Mouse (Mus musculus) forebrain, embryonic 12.5 days (tissue): ENCODE measurements around the gene Entr1. TPM values are rescaled to one million over a fixed set of nuclear protein-coding genes. Genes with fewer than 3 reads are reported as not detected.

ENCODE experiments used
- ATAC-seq: fragments of 200-750 bp; cut with Nextera tagmentation; 2 replicates; pipeline ENCODE4 v1.8.0; 2017; ENCODE audit warnings: moderate TSS enrichment; ENCODE audit not compliant: low FRiP score
- H3K27ac ChIP-seq: fragments of 300-500 bp; sonication (generic); 2 replicates; pipeline ENCODE4 v1.5.1; 2016; ENCODE audit warnings: mild to moderate bottlenecking
- H3K27me3 ChIP-seq: fragments of 300-500 bp; sonication (generic); 2 replicates; pipeline ENCODE4 v1.6.1; 2016; ENCODE audit warnings: mild to moderate bottlenecking
- H3K36me3 ChIP-seq: fragments of 300-500 bp; sonication (generic); replicated peaks from 2 replicates; pipeline ENCODE4 v1.6.1; 2016; ENCODE audit warnings: mild to moderate bottlenecking
- H3K4me1 ChIP-seq: fragments of 300-500 bp; sonication (generic); 2 replicates; pipeline ENCODE4 v1.6.1; 2016
- H3K4me2 ChIP-seq: fragments of 300-500 bp; sonication (generic); 2 replicates; pipeline ENCODE4 v1.6.1; 2016; ENCODE audit warnings: mild to moderate bottlenecking, moderate library complexity
- H3K4me3 ChIP-seq: fragments of 300-500 bp; sonication (generic); replicated peaks from 2 replicates; pipeline ENCODE4 v1.5.1; 2016; ENCODE audit warnings: mild to moderate bottlenecking
- H3K9ac ChIP-seq: fragments of 300-500 bp; sonication (generic); 2 replicates; pipeline ENCODE4 v1.6.1; 2016; ENCODE audit warnings: mild to moderate bottlenecking
- H3K9me3 ChIP-seq: fragments of 300-500 bp; sonication (generic); 2 replicates; pipeline ENCODE4 v1.6.1; 2016
- WGBS: fragments of 180-500 bp; shearing (Covaris S2); methylation state at CpG from one replicate; pipeline ENCODE4 v1.1.7; 2016; 5-methylcytosine and 5-hydroxymethylcytosine counted together
- polyA plus RNA-seq: library from polyadenylated mRNA; unstranded; fragments of >200 nt; fragmentation: Nextera tagmentation; extraction: Ambion mirVana; gene quantifications from 2 replicates; pipeline ENCODE4 v1.2.1, GENCODE M21; 2016

Gene Entr1
- 167 and 173 TPM in 2 replicates for polyA plus RNA-seq

DNA sequence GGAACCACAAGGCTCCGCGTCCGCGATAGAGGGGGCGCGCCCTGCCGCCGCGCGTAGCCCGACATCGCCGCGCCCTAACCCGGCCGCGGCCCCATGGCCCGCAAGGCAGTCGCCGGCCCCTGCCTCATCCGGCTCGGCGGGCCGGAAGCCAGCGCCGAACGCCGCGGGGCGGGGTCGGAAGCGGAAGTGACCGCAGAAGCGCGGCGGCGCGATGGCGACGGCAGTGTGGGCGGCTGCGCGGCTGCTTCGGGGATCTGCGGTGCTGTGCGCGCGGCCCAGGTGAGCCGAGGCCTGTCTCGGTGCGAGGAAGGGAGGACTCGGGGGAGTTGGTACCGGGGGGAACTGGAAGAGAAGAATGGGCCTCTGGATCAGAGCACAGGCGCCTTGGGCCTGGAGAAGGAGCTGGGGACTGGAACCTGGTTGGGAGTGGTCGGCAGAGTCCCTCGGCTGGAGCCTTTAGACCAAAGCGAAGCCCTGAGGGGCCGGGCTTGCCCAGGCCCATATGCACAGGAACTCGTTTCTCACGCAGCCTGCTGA lies at the start of gene Entr1, which contains the start of gene Pmpca:
Gene Entr1, minus strand, starts transcription at position 163 of the 537 bp plus-strand sequence.
Gene Pmpca, plus strand, starts transcription at position 186 of the 537 bp plus-strand sequence.
- Histone ChIP-seq H3K4me1 (peaks cover 26% of the 10 kb centered on the region), H3K4me3 (peak within 1 kb of the TSS; percentile 98), H3K9me3 (no peaks in the 10 kb centered on the region), H3K9ac (peak within 1 kb of the TSS; percentile 94), H3K36me3 (peaks cover 77% of the 10 kb centered on the region), H3K4me2 (peak within 1 kb of the TSS; percentile 87), H3K27ac (peak within 1 kb of the TSS; percentile 73), H3K27me3 (no peaks in the 10 kb centered on the region)
- under 1% methylated on average over 43 of the region's 60 CpGs for WGBS
- ATAC-seq, result peak; percentile 91

DNA sequence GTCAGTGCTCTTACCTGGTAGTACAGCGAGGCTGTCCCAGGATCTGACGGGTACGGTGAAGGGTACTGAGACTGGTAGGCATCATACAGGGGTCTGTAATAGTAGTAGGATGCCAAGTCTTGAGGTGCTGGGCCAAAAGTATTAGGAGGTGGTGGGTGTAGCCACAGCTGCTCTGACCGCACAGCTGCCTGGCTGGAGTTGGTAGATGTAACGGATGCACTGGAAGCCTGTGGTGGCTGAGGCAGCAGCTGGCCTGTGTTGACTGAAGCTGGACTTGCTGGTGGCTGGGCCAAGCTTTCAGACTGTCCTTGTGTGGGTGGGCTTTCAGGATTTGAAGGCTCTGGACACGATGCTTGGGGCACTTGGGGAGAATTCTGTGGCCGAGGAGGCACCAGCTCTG lies 49.3 kb upstream of the Entr1 start:
- WGBS, result 94% methylated on average over 7 of the region's 7 CpGs
- H3K36me3 ChIP-seq, result peaks cover 77% of the 10 kb centered on the region
- no peaks in the 10 kb centered on the region for H3K27me3 ChIP-seq
- no peak overlapping the region for H3K27ac ChIP-seq
- no peak overlapping the region for H3K9ac ChIP-seq
- no peak overlapping the region for H3K4me2 ChIP-seq
- no peaks in the 10 kb centered on the region for H3K9me3 ChIP-seq
- ATAC-seq, result no peak
- H3K4me3 ChIP-seq, result no peak overlapping the region
- H3K4me1 ChIP-seq, result peaks cover 15% of the 10 kb centered on the region

DNA sequence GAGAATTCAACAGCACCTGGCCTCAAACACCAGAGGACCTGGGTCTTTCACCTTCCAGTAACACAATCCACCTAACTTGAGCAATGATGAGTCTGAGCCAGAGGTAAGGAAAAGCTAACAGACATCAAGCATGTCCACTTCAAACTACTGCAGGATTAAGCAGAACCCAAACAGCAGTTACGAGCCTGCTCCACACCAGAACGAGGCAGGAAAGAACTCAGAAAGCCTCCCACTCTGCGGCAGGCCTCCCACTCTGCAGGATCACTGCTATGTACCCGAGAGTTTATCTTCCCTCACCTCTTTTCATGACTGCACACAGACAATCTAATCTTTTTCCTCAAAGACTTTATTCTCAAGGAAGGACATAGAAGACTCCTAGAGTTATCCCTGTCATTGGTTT lies 48.1 kb upstream of the Entr1 start:
- no peak overlapping the region for H3K4me3 ChIP-seq
- no peak overlapping the region for H3K4me2 ChIP-seq
- H3K9ac ChIP-seq, result no peak overlapping the region; the same call in 1 of the 2 replicates
- peaks cover 88% of the 10 kb centered on the region for H3K36me3 ChIP-seq
- no peak for ATAC-seq
- no peaks in the 10 kb centered on the region for H3K9me3 ChIP-seq
- H3K27me3 ChIP-seq, result no peaks in the 10 kb centered on the region
- no peak overlapping the region for H3K27ac ChIP-seq
- 73% methylated on average over 4 of the region's 4 CpGs for WGBS
- peaks cover 8% of the 10 kb centered on the region for H3K4me1 ChIP-seq

DNA sequence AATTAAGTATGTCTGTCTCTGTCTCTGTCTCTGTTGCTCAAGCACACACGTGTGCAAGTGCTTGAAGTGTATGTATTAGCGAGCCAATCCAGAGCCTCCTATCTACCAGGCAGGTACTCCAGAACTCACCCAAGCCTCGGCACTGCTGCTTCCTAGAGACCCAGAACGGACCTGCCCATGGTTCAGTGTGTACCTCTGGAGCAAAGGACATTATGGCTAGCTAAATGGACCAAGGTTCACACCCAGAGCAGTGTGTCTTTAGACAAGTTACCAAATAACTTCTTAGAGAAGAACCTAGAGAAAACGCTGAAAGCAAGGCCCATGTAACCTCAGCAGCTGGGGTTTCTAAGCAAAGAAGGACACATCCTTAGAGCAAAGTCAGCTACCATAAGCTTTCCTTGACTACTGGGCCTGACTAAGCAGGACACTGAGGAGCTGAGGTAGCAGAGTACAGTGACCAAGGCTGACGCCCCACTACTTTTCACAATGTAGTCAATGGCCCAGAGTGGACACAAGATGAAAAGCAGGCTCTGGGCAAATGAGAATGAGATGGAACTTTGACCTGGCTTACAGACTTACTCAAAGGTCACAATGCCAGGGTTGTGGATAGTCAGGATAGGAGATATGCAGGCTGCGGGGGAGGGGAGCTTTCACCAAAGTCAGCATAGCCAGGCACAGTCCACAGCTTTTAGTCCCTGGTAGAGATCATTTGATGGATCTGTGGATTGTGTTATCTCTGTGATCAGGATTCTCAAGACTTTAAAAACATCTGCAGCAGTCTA lies 45.9 kb upstream of the Entr1 start:
- peaks cover 85% of the 10 kb centered on the region for H3K36me3 ChIP-seq
- no peaks in the 10 kb centered on the region for H3K27me3 ChIP-seq
- no peaks in the 10 kb centered on the region for H3K9me3 ChIP-seq
- no peak overlapping the region for H3K4me2 ChIP-seq
- H3K4me1 ChIP-seq, result peaks cover 8% of the 10 kb centered on the region
- H3K9ac ChIP-seq, result no peak overlapping the region
- no peak overlapping the region for H3K27ac ChIP-seq
- WGBS, result 90% methylated on average over 7 of the region's 7 CpGs
- no peak overlapping the region for H3K4me3 ChIP-seq
- no peak for ATAC-seq

DNA sequence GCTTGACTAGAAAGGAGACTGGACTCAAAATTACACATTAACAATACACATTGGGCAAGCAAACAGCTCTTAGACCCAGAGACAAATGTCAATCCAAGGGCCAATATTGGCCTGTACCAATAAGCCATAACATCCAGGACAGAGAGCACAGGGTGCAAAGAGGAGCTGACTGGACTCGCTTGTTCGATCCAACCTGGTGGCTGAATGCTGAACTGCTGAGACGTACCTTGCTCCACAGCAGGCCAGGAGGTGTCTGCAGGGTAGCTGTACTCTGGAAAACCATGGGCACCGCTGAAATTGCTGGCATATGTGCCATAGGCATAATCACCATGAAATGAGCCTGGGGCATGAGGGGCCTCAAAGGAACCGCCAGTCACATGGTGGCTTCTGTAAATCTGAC lies 40.7 kb upstream of the Entr1 start:
- WGBS, result 94% methylated on average over 5 of the region's 5 CpGs
- Histone ChIP-seq H3K4me1 (no peaks in the 10 kb centered on the region; the same call in 1 of the 2 replicates), H3K9me3 (no peaks in the 10 kb centered on the region), H3K4me2 (no peak overlapping the region), H3K9ac (no peak overlapping the region), H3K27me3 (no peaks in the 10 kb centered on the region), H3K36me3 (peaks cover 92% of the 10 kb centered on the region), H3K27ac (no peak overlapping the region), H3K4me3 (no peak overlapping the region)
- ATAC-seq, result no peak

GRCm38 (mm10) chr2:26424541-26424940 lies 35.4 kb upstream of the Entr1 start:
- Histone ChIP-seq H3K27me3 (no peaks in the 10 kb centered on the region), H3K36me3 (peaks cover 98% of the 10 kb centered on the region)
- 92% methylated on average over 2 of the region's 2 CpGs for WGBS

GRCm38 (mm10) chr2:26423086-26423485 lies 34.0 kb upstream of the Entr1 start:
- no peaks in the 10 kb centered on the region for H3K27me3 ChIP-seq
- WGBS, result 88% methylated on average over 1 of the region's 1 CpGs
- no peak overlapping the region for H3K4me3 ChIP-seq
- H3K36me3 ChIP-seq, result peaks cover 97% of the 10 kb centered on the region
- H3K4me2 ChIP-seq, result no peak overlapping the region
- H3K9ac ChIP-seq, result no peak overlapping the region
- ATAC-seq, result no peak
- no peak overlapping the region for H3K27ac ChIP-seq
- no peaks in the 10 kb centered on the region for H3K9me3 ChIP-seq
- no peaks in the 10 kb centered on the region for H3K4me1 ChIP-seq

More at GRCm38 (mm10) chr2:26424541-26424940, 35.4 kb upstream of the Entr1 start:
- no peaks in the 10 kb centered on the region for H3K4me1 ChIP-seq
- no peak for ATAC-seq
- H3K4me2 ChIP-seq, result no peak overlapping the region
- H3K9me3 ChIP-seq, result no peaks in the 10 kb centered on the region
- H3K27ac ChIP-seq, result no peak overlapping the region
- H3K4me3 ChIP-seq, result no peak overlapping the region
- no peak overlapping the region for H3K9ac ChIP-seq

DNA sequence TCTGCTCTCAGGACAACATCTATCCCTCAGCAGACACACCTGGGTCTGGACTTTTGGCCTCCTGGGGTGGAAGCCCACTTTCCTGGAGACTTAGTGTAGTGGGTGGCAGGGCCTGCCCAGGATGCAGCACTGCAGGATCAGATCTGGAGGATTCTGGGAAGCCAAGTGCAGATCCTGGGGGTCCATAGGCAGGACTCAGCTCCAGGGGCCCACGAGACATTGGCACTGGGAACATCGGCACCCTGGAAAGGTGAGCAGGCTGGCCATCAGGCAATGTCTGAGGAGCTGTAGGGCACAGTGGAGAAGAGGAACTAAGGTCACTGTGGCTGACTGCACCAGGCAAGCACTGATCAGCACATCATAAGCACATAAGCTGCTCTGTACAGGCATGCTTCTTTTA lies 32.9 kb upstream of the Entr1 start:
- Histone ChIP-seq H3K4me2 (no peak overlapping the region), H3K27me3 (no peaks in the 10 kb centered on the region), H3K36me3 (peaks cover 94% of the 10 kb centered on the region), H3K9me3 (no peaks in the 10 kb centered on the region), H3K27ac (no peak overlapping the region), H3K9ac (no peak overlapping the region), H3K4me1 (no peaks in the 10 kb centered on the region), H3K4me3 (no peak overlapping the region)
- ATAC-seq, result no peak
- WGBS, result 98% methylated on average over 2 of the region's 2 CpGs

GRCm38 (mm10) chr2:26418120-26418519 lies 29.0 kb upstream of the Entr1 start:
- H3K4me1 ChIP-seq, result no peaks in the 10 kb centered on the region
- H3K36me3 ChIP-seq, result peaks cover 92% of the 10 kb centered on the region
- H3K27me3 ChIP-seq, result no peaks in the 10 kb centered on the region
- ATAC-seq, result no peak
- no peak overlapping the region for H3K9ac ChIP-seq
- H3K4me3 ChIP-seq, result no peak overlapping the region
- WGBS, result 88% methylated on average over 1 of the region's 1 CpGs
- H3K9me3 ChIP-seq, result no peaks in the 10 kb centered on the region
- H3K4me2 ChIP-seq, result no peak overlapping the region
- H3K27ac ChIP-seq, result no peak overlapping the region

DNA sequence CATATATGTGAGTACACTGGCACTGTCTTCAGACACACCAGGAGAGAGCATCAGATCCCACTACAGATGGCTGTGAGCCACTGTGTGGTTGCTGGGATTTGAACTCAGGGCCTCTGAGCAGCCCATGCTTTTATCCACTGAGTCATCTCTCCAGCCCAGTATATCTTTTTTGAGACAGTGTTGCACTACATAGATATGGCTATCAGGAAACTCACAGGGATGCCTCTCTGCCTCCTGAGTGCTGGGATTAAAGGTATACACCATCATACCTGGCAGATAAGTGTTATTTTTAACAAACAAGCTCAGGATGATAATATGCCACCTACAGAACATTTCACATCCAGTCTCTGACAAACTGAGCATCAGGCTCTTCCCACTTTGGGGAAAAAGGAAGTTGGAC lies 27.9 kb upstream of the Entr1 start:
- no peak overlapping the region for H3K27ac ChIP-seq
- no peaks in the 10 kb centered on the region for H3K4me1 ChIP-seq
- H3K9me3 ChIP-seq, result no peaks in the 10 kb centered on the region
- no peak for ATAC-seq
- H3K9ac ChIP-seq, result no peak overlapping the region
- no peak overlapping the region for H3K4me2 ChIP-seq
- no peak overlapping the region for H3K4me3 ChIP-seq
- no peaks in the 10 kb centered on the region for H3K27me3 ChIP-seq
- peaks cover 92% of the 10 kb centered on the region for H3K36me3 ChIP-seq

- Histone ChIP-seq H3K36me3 (peaks cover 65% of the 10 kb centered on the region), H3K27ac (no peak overlapping the region), H3K4me3 (no peak overlapping the region), H3K4me1 (peaks cover 30% of the 10 kb centered on the region), H3K4me2 (no peak overlapping the region), H3K9ac (no peak overlapping the region), H3K9me3 (no peaks in the 10 kb centered on the region), H3K27me3 (no peaks in the 10 kb centered on the region)
- 81% methylated on average over 4 of the region's 5 CpGs for WGBS
- ATAC-seq, result no peak
These were observed 21.9 kb upstream of the Entr1 start for GRCm38 (mm10) chr2:26410931-26411411.

GRCm38 (mm10) chr2:26410091-26410490 lies 21.0 kb upstream of the Entr1 start:
- no peak overlapping the region for H3K4me3 ChIP-seq
- no peak overlapping the region for H3K4me2 ChIP-seq
- WGBS, result 74% methylated on average over 5 of the region's 5 CpGs
- no peak overlapping the region for H3K27ac ChIP-seq
- no peaks in the 10 kb centered on the region for H3K9me3 ChIP-seq
- H3K36me3 ChIP-seq, result peaks cover 59% of the 10 kb centered on the region
- no peak overlapping the region for H3K9ac ChIP-seq
- peaks cover 39% of the 10 kb centered on the region for H3K4me1 ChIP-seq
- no peak for ATAC-seq
- H3K27me3 ChIP-seq, result no peaks in the 10 kb centered on the region
